Mouse (Mus musculus) liver, postnatal 0 days (tissue): Measurements from ENCODE around the gene Prpf19. TPM values are rescaled to one million over a fixed set of nuclear protein-coding genes. Genes with fewer than 3 reads are reported as not detected.

Experiments
- ATAC-seq: fragments of 200-750 bp; cut with Nextera tagmentation; 2 replicates; pipeline ENCODE4 v1.8.0; 2017; ENCODE audit warnings: mild to moderate bottlenecking, moderate library complexity
- DNase-seq: peaks from one replicate; pipeline ENCODE4 v3.0.0-alpha.2; 2016
- H3K27ac ChIP-seq: fragments of 300-500 bp; sonication (generic); 2 replicates; pipeline ENCODE4 v1.5.1; 2014; ENCODE audit warnings: antibody characterized with exemption, moderate library complexity, mild to moderate bottlenecking, low read depth
- H3K27me3 ChIP-seq: fragments of 300-500 bp; sonication (generic); 2 replicates; pipeline ENCODE4 v1.6.1; 2014; ENCODE audit warnings: low read length, control low read depth, mixed read lengths; ENCODE audit not compliant: insufficient read depth
- H3K36me3 ChIP-seq: fragments of 300-500 bp; sonication (generic); replicated peaks from 2 replicates; pipeline ENCODE4 v1.6.1; 2014; ENCODE audit warnings: mild to moderate bottlenecking, control low read depth, low read length, moderate library complexity, mixed read lengths; ENCODE audit not compliant: insufficient read depth
- H3K4me1 ChIP-seq: fragments of 300-500 bp; sonication (generic); 2 replicates; pipeline ENCODE4 v1.6.1; 2014; ENCODE audit warnings: antibody characterized with exemption, mild to moderate bottlenecking, control low read depth; ENCODE audit not compliant: insufficient read depth
- H3K4me2 ChIP-seq: fragments of 300-500 bp; sonication (generic); 2 replicates; pipeline ENCODE4 v1.6.1; 2014; ENCODE audit warnings: low read depth, mild to moderate bottlenecking, low read length, moderate library complexity, mixed read lengths
- H3K4me3 ChIP-seq: fragments of 300-500 bp; sonication (generic); 2 replicates; pipeline ENCODE4 v1.5.1; 2014; ENCODE audit warnings: low read depth, low read length
- H3K9ac ChIP-seq: fragments of 300-500 bp; sonication (generic); replicated peaks from 2 replicates; pipeline ENCODE4 v1.6.1; 2014; ENCODE audit warnings: mild to moderate bottlenecking, moderate library complexity
- H3K9me3 ChIP-seq: fragments of 300-500 bp; sonication (generic); 2 replicates; pipeline ENCODE4 v1.6.1; 2016; ENCODE audit warnings: mild to moderate bottlenecking, control low read depth, low read length, mixed read lengths
- CTCF ChIP-seq: sonication (generic); IDR thresholded peaks from 2 replicates; pipeline ENCODE4 v1.5.1; 2016; ENCODE audit warnings: antibody characterized with exemption, low read depth
- EP300 ChIP-seq: IDR thresholded peaks from 2 replicates; pipeline ENCODE4 v1.6.1; 2016; ENCODE audit warnings: antibody characterized with exemption, low read depth, mild to moderate bottlenecking
- WGBS: fragments of 180-500 bp; shearing (Covaris S2); extraction: QIAGEN DNeasy Blood & Tissue Kit; methylation state at CpG from one replicate; pipeline ENCODE4 v1.1.7; 2014; ENCODE audit not compliant: insufficient replicate concordance; 5-methylcytosine and 5-hydroxymethylcytosine counted together
- polyA plus RNA-seq: library from polyadenylated mRNA; unstranded; fragments of >200 nt; fragmentation: Nextera tagmentation; extraction: Ambion mirVana; gene quantifications from 2 replicates; pipeline ENCODE4 v1.2.1, GENCODE M21; 2015

Prpf19 gene
- polyA plus RNA-seq, 1 experiment from 2014 or later = 12.7 TPM

- Histone ChIP-seq H3K36me3 (no peaks in the 10 kb centered on the region), H3K27me3 (no peaks in the 10 kb centered on the region), H3K4me2 (no peak overlapping the region), H3K27ac (no peak overlapping the region), H3K9me3 (no peaks in the 10 kb centered on the region), H3K4me1 (no peaks in the 10 kb centered on the region), H3K9ac (no peak overlapping the region), H3K4me3 (no peak overlapping the region)
- no peak for TF ChIP-seq CTCF
- TF ChIP-seq EP300 = no peak
- WGBS = 64% methylated on average over 3 of the region's 3 CpGs
- DNase-seq (no peak), ATAC-seq (no peak)
Observed at GRCm38 (mm10) chr19:10921058-10921457, 26.0 kb downstream of the Prpf19 start.

DNA sequence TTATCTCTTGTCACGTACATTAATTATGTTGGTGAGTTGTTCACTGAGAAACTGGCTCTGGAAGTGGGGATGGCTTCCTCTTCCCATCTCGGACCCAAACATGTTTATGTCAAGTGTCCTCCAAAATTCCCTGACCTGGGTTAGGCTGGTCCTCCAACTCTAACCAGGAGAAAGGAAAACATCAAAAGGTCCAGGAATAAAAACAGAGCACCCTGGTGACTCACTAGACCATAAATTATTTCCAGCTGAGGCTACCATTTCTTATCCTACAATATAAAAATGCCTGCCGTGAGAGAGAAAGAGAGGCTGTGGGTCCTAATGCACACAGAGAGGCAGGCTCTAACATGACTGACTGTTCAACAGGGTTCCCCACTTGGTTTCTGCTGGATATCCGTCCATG is 29.2 kb downstream of the Prpf19 start:
- no peak overlapping the region for H3K27ac ChIP-seq
- DNase-seq (no peak), ATAC-seq (no peak)
- H3K27me3 ChIP-seq = no peaks in the 10 kb centered on the region
- H3K4me1 ChIP-seq = no peaks in the 10 kb centered on the region
- H3K4me2 ChIP-seq = no peak overlapping the region
- H3K9me3 ChIP-seq = no peaks in the 10 kb centered on the region
- no peak overlapping the region for H3K4me3 ChIP-seq
- no peaks in the 10 kb centered on the region for H3K36me3 ChIP-seq
- WGBS = 57% methylated on average over 4 of the region's 4 CpGs
- H3K9ac ChIP-seq = no peak overlapping the region
- TF ChIP-seq EP300 = no peak
- TF ChIP-seq CTCF = no peak

DNA sequence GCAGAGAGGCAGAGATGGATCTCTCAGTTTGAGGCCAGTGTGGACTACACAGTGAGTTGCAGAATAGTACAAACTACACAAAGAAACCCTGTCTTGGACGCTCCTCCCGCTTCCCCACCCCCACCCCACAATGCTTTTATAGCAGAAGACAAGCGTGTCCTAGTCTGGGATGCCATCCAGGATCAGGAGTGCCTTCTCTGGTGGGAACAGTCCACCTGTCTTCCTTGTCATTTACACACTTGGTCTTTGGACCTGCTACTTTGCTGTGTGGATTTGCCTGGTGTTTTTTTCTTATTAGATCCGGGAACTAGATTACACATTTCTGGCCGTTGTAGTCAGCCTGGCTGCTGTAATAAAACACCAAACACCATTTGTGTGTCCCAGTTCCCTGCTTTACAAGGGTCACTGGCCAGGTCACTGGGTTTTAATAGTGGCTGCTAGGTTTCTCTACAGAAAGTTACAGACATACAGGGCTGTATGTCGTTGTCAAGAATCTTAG is 31.1 kb downstream of the Prpf19 start:
- ATAC-seq (no peak), DNase-seq (no peak)
- H3K4me2 ChIP-seq = no peak overlapping the region
- no peaks in the 10 kb centered on the region for H3K27me3 ChIP-seq
- H3K4me1 ChIP-seq = no peaks in the 10 kb centered on the region
- H3K9ac ChIP-seq = no peak overlapping the region
- H3K9me3 ChIP-seq = no peaks in the 10 kb centered on the region
- TF ChIP-seq CTCF (no peak), EP300 (no peak)
- no peaks in the 10 kb centered on the region for H3K36me3 ChIP-seq
- 59% methylated on average over 6 of the region's 6 CpGs for whole genome bisulfite sequencing
- H3K4me3 ChIP-seq = no peak overlapping the region
- no peak overlapping the region for H3K27ac ChIP-seq

DNA sequence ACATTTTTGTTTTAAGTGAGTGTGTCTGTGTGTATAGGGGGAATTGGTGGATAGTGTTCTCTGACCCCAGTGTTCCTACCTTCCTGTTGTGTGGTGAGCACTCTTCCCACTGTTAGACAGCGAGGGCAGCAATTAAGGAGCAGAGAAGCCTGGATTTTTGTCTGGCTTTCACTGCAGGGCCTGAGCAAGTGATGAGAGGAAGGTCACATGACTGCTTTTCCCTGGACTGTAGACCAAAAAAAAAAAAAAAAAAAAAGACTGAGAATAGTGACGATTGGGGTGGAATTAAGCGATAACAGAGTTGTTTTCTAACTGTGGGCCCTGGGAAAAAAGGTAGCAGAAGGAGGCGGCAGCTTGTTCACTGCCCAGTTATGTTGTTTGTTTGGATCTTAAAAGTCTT is 31.6 kb downstream of the Prpf19 start:
- no peak for ATAC-seq
- WGBS = 49% methylated on average over 4 of the region's 4 CpGs
- H3K9ac ChIP-seq = no peak overlapping the region

DNA sequence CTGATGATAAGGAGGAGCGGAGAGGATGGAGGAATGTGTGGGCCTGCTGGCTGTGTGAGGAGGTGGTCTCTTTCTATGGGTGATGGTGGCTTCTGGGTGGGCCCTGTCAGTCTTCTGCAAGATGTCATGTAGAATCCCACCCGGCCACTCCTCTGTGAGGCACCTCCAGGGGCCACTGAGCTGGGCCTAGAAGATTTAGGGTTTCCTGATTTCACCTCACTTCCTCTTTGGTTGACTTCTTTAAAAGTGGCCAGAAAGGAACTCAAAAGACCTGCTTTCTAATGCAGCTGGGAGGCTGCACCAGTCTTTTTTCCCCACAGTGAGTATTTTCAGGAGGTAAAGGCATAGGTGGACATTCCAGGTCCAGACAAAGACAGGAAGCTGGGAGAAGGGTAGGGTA is 35.6 kb downstream of the Prpf19 start:
- H3K4me1 ChIP-seq = no peaks in the 10 kb centered on the region
- no peak overlapping the region for H3K27ac ChIP-seq
- no peak overlapping the region for H3K9ac ChIP-seq
- no peaks in the 10 kb centered on the region for H3K9me3 ChIP-seq
- no peak for ATAC-seq
- no peak for DNase-seq
- WGBS = 72% methylated on average over 2 of the region's 2 CpGs
- no peak overlapping the region for H3K4me3 ChIP-seq
- no peaks in the 10 kb centered on the region for H3K36me3 ChIP-seq
- TF ChIP-seq CTCF (no peak), EP300 (no peak)
- no peak overlapping the region for H3K4me2 ChIP-seq
- no peaks in the 10 kb centered on the region for H3K27me3 ChIP-seq

More for the DNA sequence above, 31.6 kb downstream of the Prpf19 start:
- H3K36me3 ChIP-seq = no peaks in the 10 kb centered on the region
- DNase-seq = no peak
- H3K9me3 ChIP-seq = no peaks in the 10 kb centered on the region
- H3K4me2 ChIP-seq = no peak overlapping the region
- no peak overlapping the region for H3K27ac ChIP-seq
- no peak overlapping the region for H3K4me3 ChIP-seq
- H3K4me1 ChIP-seq = no peaks in the 10 kb centered on the region
- H3K27me3 ChIP-seq = no peaks in the 10 kb centered on the region
- TF ChIP-seq EP300 (no peak), CTCF (no peak)

DNA sequence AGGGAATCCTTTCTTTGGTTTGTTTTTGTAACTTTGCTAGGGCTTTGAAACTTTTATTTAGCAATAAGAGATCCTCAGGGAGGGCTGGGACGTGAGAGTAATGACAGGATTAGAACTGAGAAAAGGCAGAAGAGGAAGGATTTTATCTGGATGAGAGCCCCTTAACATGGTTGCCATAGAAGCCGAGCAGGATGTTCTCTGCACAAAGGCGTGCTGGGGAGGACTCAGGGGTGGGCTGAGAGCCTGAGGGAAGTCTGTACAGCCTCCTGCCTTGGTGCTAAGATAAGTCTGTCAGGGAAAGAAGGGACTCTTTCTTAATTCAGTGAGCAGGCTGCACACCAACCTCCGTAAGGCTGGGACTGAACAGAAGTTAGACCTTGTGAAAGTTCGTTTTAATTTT is 40.0 kb downstream of the Prpf19 start:
- no peak for DNase-seq
- no peak overlapping the region for H3K4me2 ChIP-seq
- no peaks in the 10 kb centered on the region for H3K36me3 ChIP-seq
- no peak overlapping the region for H3K27ac ChIP-seq
- H3K4me3 ChIP-seq = no peak overlapping the region
- ATAC-seq = no peak
- peaks cover under 1% of the 10 kb centered on the region; the same call in 1 of the 2 replicates for H3K4me1 ChIP-seq
- TF ChIP-seq EP300 (no peak), CTCF (no peak)
- H3K9me3 ChIP-seq = no peaks in the 10 kb centered on the region
- H3K9ac ChIP-seq = no peak overlapping the region
- 48% methylated on average over 5 of the region's 5 CpGs for WGBS
- 0 out of 2 replicates have a peak, but pooled peaks cover 3% of the 10 kb centered on the region for H3K27me3 ChIP-seq

DNA sequence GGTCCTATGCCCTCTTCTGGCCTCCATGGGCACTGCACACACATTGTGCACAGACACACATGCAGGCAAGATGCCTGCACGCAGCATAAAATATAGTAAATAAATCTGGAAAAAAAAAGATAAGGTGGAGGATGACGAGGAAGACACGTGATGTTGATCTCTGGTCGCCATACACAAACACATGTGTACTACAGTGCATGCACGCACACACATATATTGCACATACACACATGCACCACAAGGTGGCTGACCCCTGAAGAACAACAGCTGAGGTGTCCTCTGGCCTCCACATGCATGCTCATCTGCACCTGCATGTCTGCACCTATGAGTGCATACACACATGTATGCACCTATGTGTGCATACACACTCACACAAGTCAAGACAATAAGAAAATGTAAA is 41.0 kb downstream of the Prpf19 start:
- Histone ChIP-seq H3K4me1 (peaks cover 11% of the 10 kb centered on the region), H3K4me3 (no peak overlapping the region), H3K9me3 (no peaks in the 10 kb centered on the region), H3K36me3 (no peaks in the 10 kb centered on the region), H3K27ac (no peak overlapping the region), H3K4me2 (no peak overlapping the region), H3K27me3 (0 out of 2 replicates have a peak, but pooled peaks cover 3% of the 10 kb centered on the region), H3K9ac (no peak overlapping the region)
- TF ChIP-seq EP300 (no peak), CTCF (peak; percentile 33; the same call in 1 of the 2 replicates)
- ATAC-seq (no peak), DNase-seq (no peak)
- 85% methylated on average over 5 of the region's 5 CpGs for WGBS
